Mouse (Mus musculus) ovary, postnatal 10 days (tissue): ENCODE measurements around the gene Kansl1l.

ENCODE experiments used
- DNase-seq: peaks from one replicate; pipeline ENCODE4 v3.0.0; 2022; ENCODE audit warnings: low spot score

Kansl1l gene

DNA sequence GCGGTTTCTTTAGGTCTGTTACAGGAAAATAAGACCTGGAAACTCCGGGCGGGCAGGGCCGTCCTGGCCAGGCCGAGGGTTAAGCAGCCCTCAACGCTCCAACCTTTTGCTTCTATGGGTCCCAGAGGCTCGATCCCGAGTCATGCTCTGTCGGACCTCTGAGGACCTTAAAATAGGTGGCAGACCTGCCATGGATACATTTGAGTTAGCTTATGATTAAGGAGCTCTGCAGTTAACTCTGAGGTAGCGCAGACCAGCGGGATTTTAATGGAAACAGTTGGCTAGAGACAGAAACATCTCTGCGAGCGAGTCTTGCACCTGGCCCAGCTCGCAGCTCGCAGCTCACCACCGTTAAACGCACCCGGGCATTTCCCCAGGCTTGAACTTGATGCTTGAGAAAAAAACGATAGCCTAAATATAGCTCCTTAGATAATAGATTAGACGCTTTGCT lies 528 bp upstream of the Kansl1l start:
- DNase-seq = no peak

DNA sequence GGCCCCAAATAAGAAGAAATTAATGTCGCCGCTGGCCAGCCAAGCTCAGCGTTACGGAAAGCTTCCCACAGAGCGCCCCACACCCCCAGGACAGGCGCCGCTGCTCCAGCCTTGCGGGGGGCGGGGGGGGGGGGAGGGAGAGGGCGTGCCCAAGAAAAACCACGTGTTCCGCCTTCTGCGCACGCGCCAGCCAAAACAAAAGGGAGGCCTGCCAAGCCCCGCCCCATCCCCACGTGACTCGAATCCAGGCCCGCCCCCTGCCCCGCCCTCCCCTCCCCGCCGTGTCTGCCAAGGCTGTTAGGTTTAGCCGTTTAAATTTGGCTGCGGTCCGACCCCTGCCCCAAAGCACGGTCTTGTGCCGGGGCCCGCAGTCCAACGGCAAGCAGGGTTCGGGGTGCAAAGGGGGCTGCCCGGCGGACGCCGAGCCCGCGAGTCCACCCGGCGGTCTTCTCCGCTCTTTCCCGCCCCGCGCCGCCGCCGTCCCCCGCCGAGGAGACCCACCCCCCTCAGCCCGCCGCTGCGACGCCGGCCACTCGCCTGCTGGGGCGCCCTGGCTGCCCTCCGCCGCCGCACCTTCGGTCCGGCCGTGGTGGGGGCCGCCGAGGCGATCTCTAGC lies 417 bp downstream of the Kansl1l start:
- DNase-seq = peak; percentile 99

DNA sequence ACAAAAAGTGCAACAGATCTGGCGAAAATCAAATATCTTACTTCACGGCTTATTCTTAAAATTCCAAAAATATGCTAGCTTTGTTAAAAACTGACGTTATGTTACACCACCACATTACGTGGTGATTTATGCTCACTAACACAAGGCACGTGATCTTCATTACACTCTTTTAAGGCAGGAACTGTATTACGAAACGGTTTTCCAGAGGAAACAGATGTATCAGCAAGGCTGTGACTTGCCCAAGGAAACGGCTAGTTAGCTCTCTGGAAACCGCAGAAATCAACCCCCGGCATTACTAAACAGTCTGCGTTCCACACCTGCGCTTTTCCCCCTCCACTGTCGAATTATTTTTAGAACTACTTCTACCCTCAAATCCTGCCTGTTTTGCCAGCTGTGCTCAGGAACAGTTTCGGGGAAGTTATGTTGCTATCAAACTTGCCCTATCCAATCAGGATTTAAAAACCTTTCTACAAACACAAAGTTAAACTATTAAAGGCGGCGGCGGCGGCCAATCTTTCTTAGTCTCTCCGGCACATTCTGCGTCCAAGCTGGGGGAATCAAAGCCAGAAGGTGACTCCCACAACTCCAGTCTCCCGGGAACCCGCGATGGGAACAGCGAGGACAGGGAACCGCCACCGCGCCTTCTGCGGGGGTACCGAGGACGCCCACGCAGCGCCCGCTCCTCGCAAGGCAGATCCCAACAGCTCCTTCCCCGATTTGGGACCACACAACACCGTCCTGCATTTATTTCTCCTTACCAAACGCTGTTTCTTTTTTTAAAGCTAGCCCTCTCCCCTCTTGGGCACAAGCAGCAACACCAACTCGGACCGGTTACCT lies 1.2 kb downstream of the Kansl1l start:
- DNase-seq = peak; percentile 38

DNA sequence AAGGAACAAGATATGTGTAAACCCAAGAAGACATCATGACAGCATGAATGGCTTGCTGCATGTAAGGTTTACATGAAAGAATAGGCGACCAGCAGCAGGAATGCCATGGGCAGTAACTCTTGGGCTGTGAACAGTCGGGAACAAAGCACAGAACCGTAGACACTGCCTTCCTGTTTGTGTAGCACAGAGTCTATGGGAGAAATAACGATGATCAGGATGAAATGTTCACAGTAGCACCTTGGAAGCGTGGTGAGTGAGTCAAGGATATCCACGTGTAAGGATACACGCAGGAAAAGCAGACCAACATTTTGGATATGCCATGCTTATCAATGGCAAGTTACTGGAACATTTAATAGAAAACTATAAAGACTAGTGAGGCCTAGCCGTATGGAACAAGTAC lies 2.6 kb downstream of the Kansl1l start:
- DNase-seq = no peak

DNA sequence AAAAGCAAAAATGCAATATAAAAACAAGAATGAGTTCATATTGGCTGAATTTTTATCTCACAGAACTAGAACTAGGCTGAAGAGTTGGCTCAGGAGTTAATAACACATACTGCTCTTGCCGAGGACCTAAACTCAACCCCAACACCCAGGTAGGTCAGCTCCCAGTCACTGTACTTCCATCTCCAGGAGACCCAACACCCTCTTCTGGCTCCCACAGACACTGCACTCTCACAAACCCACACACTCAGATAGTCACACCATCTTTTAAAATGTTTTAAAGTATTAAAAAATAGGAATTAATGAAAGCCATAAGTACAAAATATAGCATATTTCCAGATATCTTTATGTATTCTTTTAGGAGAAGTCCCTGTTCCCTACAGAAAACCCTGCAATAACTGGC lies 4.2 kb downstream of the Kansl1l start:
- DNase-seq = no peak

DNA sequence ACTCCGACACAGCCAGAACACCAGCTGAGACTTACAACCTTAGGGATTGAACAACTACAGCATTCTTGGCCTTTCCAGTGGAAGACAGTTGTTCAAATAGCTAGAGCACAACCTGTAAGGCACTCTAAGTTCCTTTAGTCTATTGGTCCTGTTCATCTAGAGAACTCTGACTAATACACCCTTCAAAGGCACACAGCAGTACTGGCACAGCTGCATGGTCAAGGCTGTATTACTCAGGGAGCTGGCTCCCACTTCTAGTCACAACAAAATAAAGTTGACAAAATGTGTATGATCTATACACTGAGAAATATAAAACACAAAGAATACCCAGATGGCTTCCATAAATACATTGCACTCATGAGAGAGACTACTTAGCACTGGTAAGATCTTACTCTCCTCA lies 10.5 kb downstream of the Kansl1l start:
- DNase-seq = no peak

DNA sequence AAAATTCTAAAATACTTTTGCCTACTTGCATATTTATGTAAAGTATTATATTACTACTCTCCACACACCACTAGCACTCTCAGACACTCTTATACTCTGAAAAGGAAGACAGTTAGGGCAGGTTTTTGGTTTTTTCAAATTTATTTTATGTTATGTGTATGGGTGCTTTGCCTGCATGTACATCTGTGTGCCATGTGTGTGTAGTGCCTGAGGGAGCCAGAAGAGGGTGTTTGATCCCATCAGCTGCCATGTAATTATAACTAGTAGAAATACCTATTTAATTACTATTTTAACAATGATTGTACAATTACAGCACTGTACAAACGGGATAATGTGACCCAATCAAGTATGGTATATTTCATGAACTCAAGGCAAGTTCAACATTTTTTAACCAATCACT lies 12.0 kb downstream of the Kansl1l start:
- no peak for DNase-seq

DNA sequence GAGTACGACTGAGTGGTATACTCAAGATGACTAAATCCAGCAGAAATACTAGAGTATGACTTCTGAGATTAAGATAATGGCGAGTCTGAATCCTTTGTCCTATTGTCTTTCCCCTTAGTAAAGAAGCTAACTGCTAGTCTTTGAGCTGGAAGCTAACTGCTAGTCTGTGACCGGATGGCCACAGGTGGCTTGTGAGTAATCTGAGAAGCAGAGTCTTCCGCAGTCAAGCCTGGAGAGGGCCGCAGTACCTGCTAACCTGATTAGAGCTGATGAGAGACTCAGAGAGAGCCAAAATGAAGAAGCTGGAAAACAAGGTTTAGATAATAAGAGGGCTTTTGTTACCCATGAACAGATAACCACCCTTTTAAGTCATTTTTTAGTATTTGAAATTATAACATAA lies 12.7 kb downstream of the Kansl1l start:
- no peak for DNase-seq

DNA sequence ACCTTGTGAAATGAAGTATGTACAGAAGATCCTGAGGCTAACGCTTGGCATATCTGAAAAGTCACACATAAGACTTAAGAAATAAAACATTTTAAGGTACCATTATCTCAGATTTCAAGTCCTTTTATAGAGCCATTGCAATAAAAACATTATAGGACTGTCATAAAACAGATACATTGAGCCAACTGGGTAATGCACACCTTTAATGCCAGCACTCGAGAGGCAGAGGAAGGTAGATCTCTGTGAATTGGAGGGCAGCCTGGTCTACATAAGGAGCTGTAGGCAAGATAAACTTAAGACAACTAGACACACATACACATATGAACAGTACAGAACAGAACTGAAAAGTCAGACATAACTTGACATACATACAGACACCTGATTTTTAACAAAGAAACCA lies 19.4 kb downstream of the Kansl1l start:
- no peak for DNase-seq

DNA sequence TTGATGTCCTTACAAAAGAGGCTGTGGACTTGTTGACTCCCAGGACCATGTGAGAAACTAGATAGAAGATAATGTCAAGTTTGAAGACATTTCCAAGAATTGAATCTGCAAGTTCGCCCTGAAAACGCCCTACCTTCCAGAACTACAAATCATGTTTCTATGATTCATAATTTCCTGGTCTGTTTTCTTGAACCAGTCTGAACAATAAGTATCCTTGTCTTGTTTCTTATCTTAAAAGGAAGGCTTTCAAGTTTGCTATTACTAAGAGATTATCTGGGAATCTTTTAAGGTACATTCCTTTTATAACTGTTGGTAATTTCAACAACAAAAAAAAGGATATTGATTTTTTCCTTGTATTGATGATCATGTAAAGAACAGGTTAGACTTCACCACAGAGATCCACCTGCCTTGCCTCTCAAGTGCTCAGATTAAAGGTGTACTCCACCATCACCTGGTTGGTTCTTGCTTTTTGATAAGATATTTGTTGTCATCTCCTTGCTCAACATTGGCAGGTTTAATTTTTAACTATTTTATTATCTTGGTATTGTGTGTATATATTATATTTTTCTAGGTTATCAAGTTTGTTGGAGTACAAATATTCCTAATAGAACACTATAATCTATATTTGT lies 24.4 kb downstream of the Kansl1l start:
- no peak for DNase-seq

DNA sequence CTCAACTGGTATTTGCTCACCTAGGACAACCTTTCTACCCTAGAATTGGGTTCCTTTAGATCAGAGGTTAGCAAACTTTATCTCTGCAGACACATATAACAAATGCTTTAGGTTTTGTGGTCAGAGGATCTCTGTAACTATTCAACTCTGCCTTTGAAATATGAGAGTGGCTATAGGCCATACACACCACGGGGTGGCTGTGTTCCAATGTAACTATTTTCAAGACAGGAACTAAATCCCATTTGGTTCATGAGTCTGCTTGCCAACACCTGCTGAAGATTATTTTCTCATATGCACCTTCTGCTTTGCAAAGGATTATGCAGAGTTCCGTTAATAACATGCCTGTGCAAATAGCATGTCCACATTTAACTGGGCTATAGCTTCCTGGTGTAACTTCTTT lies 35.1 kb downstream of the Kansl1l start:
- no peak for DNase-seq

DNA sequence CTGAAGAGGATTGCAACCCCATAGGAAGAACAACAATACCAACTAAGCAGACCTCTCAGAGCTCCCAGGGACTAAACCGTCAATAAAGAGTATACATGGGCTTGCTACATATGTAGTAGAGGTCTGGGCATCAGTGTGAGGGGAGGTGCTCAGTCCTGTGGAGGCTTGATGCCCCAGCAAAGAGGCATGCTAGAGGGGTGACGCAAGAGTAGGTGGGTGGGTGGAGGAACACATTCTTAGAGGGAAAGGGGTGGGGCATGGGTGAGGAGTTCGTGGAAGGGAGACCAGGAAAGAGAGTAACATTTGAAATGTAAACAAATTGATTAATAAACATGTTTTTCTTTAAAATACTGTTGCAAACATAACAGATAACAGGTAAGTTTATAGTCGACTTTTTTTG lies 36.3 kb downstream of the Kansl1l start:
- DNase-seq = no peak

DNA sequence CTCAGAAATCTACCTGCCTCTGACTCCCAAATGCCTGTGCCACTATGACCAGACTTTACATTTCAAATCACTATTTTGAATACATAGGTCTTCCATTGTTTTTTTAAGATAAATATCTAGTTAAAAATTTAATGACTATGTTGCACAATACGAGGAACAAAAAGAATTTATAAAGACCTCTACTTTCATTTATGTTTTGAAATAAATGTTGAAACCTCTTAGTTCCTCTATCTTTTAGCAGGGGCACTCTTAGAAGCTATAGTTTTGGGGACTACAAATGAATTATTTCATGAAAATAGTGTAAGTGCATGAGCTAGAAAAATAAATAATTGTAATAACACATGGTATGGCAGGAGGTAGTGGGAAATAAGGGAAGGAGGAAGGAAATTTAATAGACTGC lies 38.6 kb downstream of the Kansl1l start:
- DNase-seq = no peak

DNA sequence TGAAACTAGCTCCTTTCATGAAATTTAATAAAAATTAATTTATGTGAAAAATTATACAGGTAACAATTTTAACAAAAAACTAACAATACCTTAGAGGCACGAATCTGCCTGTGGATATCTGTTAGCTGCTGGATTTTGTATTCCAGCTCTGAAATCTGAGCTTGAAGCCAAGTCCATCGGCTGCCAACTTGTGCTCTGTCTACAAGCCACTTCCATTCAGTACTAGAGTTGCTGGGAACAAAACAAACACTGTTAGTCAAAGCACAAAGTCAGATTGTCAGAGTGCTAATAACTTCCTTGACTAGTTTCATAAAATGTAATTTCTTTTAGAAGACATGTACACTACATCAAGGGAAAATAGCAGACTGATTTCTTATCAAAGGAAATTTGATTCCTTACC lies 39.5 kb downstream of the Kansl1l start:
- no peak for DNase-seq

DNA sequence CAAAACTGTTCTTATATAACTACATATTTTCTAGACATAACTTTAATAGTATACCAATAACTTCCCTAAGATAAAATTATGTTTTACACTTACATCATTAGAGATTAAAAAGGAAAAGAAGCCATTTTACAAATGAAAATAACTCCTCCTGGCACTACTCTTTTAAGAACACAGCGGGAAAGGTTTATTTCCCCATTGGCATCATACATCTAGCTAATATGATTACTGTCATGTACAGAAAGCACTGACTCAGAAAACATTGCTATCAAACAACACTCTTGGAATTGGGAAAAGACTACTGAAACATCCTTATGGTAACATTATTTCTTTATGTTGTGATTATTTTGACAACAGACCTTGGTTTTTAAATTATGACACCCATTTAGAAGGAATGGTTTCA lies 48.6 kb downstream of the Kansl1l start:
- DNase-seq = no peak

DNA sequence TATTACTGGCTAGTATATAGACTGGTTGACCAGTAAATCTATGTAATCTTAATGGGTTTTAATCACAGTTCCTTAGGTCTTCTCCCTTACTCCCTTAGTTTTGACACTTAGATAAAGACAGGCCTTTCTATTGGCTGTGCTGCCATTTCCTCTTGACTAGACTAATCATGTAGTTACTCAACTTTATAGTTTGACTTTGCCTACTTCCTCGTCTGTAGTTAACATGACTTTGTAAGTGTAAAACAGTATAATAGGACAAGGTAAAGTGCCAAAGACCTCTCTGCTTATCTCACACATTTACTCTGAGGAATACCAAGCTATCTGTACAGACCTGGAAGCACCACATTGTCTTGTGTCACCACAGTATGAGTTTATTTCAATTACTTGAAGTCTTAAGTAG lies 86.8 kb downstream of the Kansl1l start:
- no peak for DNase-seq

DNA sequence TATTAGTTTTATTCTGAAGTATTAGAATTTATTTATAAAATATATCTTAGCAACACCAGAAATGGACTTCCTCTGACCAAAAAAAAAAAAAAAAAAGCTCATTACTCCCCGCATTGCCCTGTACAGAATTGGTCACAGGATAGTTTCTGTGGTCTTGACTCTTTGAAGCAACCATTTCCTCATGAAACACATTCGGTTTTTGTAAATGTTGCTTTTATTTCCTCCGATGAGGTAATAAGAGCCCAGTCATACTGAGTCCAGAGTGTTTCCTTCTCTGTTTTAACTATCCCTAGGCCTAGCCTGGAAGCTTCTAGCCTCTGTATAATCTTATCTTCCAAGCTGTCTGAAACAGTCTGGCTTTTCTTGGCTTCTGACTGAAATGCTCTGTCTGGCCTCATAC lies 104.5 kb downstream of the Kansl1l start:
- DNase-seq = no peak

DNA sequence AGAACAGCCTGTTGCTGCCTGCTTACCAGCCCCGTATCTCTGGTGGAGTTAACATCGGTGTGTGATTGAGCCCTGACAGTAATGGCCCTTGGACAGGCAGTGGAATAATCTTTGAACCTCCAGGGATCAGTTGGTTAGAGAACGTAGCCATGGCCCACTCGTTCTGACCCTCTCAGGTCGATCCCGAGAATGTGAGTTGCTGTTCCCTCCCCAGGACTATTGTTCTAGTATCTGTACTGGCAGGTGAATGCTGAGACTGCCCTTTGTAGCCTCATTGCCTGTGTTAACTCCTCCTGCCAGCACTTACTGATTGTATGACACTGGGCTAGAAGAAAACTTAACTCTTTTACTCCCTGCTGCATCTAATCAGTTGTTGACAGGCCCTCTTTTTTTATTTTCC lies 112.8 kb downstream of the Kansl1l start:
- no peak for DNase-seq

DNA sequence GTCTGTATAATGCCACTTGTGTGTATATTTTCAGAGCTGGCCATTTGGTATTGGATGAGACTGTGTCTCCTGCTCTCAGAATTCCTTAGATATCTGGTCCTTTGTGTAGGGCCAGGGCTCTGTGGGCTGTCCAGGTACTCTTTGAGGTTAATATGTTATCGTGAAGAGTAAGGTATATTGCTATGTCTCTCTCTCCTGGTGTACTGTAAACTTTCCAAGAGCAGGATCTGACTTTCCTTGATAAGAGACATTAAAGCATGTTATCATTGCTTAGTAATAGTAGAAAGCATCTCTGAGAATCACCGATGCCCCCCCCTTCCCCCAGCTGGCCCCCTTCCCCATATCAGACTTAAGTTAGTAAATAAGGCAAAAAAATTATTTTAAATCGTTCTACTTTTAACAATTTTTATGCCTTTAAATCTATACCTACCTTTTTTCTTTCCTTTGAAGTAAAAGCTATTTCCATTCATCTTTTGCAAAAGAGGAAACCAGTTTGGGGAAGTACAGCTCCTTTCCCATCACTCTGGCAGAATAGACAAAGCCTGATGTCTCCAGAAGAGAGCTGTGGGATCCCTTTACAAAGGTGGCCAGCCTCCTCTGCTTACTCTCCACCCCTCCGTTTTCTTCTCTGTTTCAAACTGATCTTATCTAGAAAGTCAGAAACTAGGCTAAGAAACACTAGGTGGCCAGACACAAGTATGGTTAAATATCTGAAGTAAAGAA lies 114.6 kb downstream of the Kansl1l start:
- DNase-seq = no peak

DNA sequence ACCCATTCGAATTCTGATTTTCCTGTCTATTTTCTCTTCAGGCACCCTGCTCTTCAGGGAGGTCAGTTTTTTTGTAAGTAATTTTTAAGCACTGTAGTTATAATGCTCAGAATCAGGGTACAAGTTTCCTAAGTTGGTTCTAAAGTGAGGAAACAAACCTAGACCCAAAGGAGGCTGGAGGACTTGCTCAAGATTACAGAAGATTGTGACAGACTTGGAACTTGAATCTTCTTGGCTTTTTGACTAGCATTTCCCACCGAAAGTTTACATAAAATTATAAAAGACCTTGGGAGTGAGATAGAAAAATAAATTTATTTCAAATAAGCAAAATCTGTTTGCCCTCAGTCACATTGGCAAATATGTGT lies 115.8 kb downstream of the Kansl1l start:
- no peak for DNase-seq

DNA sequence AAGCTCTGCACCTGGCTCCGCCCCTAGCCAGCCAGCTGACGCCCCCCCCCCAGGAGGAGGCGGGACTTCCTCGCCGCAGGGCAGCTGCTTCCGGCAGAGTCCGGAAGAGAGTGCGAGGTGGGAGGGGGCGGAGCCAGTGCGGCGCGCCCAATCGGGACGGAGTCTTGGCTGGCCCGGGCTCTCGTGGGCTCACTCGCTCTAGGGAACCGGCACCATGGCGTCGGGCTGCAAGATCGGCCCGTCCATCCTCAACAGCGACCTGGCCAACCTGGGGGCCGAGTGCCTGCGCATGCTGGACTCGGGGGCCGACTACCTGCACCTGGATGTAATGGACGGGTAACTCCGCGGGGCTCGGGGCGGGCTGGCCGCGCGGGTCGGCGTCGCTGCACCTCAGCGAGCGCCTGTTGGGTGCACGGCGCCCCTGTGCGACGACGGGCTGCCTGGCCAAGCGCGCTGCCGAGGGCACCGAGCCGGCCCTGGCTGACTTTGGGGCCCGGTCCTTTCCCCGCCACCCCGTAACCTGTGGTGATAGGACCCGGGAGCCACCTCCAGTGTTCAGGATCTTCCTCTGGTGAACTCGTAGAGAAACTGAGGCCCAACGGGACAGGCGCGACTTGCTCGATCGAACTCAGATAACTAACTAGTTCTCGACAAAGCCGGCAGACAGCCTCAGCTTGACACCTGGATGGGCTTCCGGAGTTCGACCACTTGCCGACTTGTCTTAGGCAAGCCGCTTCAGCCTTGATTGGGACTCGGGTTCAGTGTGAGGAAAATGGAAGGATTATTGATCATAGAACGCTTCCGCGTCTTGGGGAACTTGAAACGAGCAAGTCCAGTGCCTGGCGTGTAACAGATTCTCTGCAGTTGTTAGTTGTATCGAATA lies 116.4 kb downstream of the Kansl1l start, which contains the start of gene Rpe:
Rpe (plus strand) TSS at position 139 of the 883 bp plus-strand sequence.
- DNase-seq = peak; percentile 76
